Mouse (Mus musculus) intestine, postnatal 0 days (tissue): ENCODE results near the gene Angel2. TPM values are rescaled to one million over a fixed set of nuclear protein-coding genes. Genes with fewer than 3 reads are reported as not detected.

Source experiments
- ATAC-seq: fragments of 200-750 bp; cut with Nextera tagmentation; 2 replicates; pipeline ENCODE4 v1.8.0; 2017; ENCODE audit warnings: mild to moderate bottlenecking, moderate TSS enrichment, moderate library complexity
- H3K27ac ChIP-seq: fragments of 300-500 bp; sonication (generic); 2 replicates; pipeline ENCODE4 v1.5.1; 2014; ENCODE audit warnings: mild to moderate bottlenecking, low read depth, low read length, moderate library complexity
- H3K27me3 ChIP-seq: fragments of 300-500 bp; sonication (generic); replicated peaks from 2 replicates; pipeline ENCODE4 v1.6.1; 2014; ENCODE audit warnings: low read length, mixed read lengths; ENCODE audit not compliant: control insufficient read depth, insufficient read depth
- H3K36me3 ChIP-seq: fragments of 300-500 bp; sonication (generic); 2 replicates; pipeline ENCODE4 v1.6.1; 2014; ENCODE audit warnings: mild to moderate bottlenecking, moderate library complexity; ENCODE audit not compliant: control insufficient read depth, insufficient read depth
- H3K4me1 ChIP-seq: fragments of 300-500 bp; sonication (generic); replicated peaks from 2 replicates; pipeline ENCODE4 v1.6.1; 2014; ENCODE audit warnings: antibody characterized with exemption, low read length, mixed read lengths; ENCODE audit not compliant: control insufficient read depth, insufficient read depth
- H3K4me2 ChIP-seq: fragments of 300-500 bp; sonication (generic); replicated peaks from 2 replicates; pipeline ENCODE4 v1.6.1; 2014; ENCODE audit warnings: low read depth, mild to moderate bottlenecking, moderate library complexity
- H3K4me3 ChIP-seq: fragments of 300-500 bp; sonication (generic); 2 replicates; pipeline ENCODE4 v1.5.1; 2014; ENCODE audit warnings: low read depth, low read length
- H3K9ac ChIP-seq: fragments of 300-500 bp; sonication (generic); 2 replicates; pipeline ENCODE4 v1.6.1; 2014; ENCODE audit warnings: mild to moderate bottlenecking, low read depth, low read length
- H3K9me3 ChIP-seq: fragments of 300-500 bp; sonication (generic); 2 replicates; pipeline ENCODE4 v1.6.1; 2016; ENCODE audit warnings: mixed run types; ENCODE audit not compliant: control insufficient read depth
- CTCF ChIP-seq: sonication (generic); IDR thresholded peaks from 2 replicates; pipeline ENCODE4 v1.5.1; 2016; ENCODE audit warnings: low read depth, mild to moderate bottlenecking, control low read depth, antibody characterized with exemption, moderate library complexity
- WGBS: fragments of 180-500 bp; shearing (Covaris S2); extraction: QIAGEN DNeasy Blood & Tissue Kit; methylation state at CpG from one replicate; pipeline ENCODE4 v1.1.7; 2014; 5-methylcytosine and 5-hydroxymethylcytosine counted together
- polyA plus RNA-seq: library from polyadenylated mRNA; unstranded; fragments of >200 nt; fragmentation: Nextera tagmentation; extraction: Ambion mirVana; gene quantifications from 2 replicates; pipeline ENCODE4 v1.2.1, GENCODE M21; 2015

Gene Angel2
- polyA plus RNA-seq, 1 experiment from 2014 or later = 23.2 TPM

DNA sequence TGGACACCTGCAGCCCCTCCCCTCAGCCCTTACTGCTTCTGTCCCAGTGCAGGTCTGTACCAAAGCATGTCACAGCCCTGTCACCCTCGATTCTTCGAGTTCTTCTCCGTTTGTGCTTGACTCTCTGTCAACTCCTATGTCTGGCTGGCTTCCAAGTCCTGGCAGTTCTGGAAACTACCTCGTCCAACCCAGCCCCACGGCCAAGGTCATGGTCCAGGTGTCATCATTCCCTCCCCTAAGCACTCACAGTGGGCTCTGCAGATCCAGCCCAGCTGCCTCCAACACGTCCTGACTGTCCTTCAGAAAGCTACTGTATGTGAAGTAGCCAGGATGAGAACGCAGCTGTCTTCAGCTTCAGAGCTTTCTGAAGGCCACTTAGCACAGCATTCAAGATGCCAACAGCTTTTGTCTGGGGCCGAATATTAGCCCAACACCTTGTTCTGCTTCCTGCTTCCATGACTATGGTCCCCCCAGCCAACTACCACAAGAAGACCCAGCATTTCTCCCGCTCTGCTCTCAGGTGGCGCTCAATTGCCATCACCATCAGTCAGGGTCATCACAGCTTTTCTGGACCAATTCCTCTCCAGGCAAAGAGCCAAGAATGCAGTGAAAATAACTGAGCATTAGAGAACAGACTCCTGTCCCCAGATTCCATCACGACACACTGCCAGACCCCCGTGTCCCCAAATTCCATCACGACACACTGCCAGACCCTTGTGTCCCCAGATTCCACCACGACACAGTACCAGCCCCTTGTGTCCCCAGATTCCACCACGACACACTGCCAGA, 40.3 kb downstream of the Angel2 start:
- H3K4me1 ChIP-seq = no peaks in the 10 kb centered on the region
- no peak overlapping the region for H3K4me2 ChIP-seq
- ATAC-seq = no peak
- no peak overlapping the region for H3K27ac ChIP-seq
- no peaks in the 10 kb centered on the region for H3K27me3 ChIP-seq
- H3K4me3 ChIP-seq = no peak overlapping the region
- no peak overlapping the region for H3K9ac ChIP-seq
- no peaks in the 10 kb centered on the region for H3K9me3 ChIP-seq
- TF ChIP-seq CTCF = no peak
- H3K36me3 ChIP-seq = no peaks in the 10 kb centered on the region
- 70% methylated on average over 15 of the region's 15 CpGs for WGBS

DNA sequence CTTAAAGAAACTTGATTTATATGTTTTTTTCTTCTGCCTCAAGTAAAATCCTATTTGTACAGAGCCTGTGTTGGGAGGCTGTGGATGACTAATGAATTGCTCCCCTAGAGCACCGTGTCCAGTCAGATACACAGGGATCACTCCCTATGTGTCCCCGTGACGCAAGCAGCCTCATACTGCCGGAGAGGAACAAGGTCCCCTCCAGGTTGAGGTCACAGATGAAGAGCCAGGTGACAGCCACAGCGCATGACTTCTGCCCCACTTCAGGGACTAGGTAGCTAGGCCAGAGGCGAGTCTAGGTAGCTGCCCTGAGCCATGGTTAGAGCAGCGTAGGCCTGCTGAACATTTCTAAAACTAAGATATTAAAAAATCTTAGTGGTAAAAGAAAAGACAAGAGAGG, 43.1 kb downstream of the Angel2 start:
- no peak overlapping the region for H3K9ac ChIP-seq
- 83% methylated on average over 7 of the region's 7 CpGs for WGBS
- H3K4me1 ChIP-seq = no peaks in the 10 kb centered on the region
- H3K4me3 ChIP-seq = no peak overlapping the region
- H3K27me3 ChIP-seq = no peaks in the 10 kb centered on the region
- ATAC-seq = no peak
- no peak overlapping the region for H3K27ac ChIP-seq
- H3K36me3 ChIP-seq = no peaks in the 10 kb centered on the region
- H3K4me2 ChIP-seq = no peak overlapping the region
- TF ChIP-seq CTCF = no peak
- H3K9me3 ChIP-seq = no peaks in the 10 kb centered on the region

DNA sequence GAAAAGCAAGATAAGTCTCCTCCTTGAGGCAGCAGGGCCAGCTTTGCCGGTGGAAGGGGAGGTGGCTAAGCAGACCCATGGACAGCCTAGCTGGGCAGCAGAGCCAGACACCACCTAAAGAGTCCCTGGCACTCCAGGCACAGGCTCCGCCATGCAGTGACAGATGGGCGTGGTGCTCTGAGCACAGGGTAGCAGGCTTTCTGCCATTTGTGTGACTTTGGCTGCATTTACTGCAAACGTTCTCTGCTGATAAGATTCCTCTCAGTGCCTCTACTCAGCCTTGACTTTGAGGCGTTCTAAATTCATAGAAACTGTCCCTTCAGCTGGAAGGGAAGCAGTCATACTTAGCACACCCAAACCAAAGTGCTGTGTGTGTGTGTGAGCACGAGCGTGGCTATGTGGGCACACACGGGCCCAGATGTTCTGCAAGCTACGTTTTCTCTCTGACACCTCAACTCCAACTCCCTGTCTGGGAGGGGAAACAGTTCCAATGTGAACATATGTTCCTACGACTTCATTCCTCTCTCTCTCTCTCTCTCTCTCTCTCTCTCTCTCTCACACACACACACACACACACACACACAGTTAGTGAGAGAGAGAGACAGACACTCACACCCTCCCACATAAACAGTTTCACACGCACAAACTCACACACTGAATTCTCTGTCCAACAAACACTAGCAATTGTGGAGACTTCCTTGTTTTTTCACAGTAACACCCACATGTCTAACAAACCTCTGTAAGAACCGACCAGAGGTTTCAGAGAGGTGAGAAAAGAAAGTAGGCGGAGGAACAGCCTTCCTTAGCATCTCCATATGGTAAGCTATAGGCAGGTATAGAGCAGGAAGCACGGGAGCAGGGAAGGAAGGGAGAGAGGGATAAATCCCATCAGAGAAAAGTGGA, 47.0 kb downstream of the Angel2 start:
- no peak overlapping the region for H3K4me3 ChIP-seq
- no peaks in the 10 kb centered on the region for H3K9me3 ChIP-seq
- H3K27ac ChIP-seq = no peak overlapping the region
- H3K4me2 ChIP-seq = no peak overlapping the region
- TF ChIP-seq CTCF = no peak
- 0 out of 2 replicates have a peak, but pooled peaks cover 1% of the 10 kb centered on the region for H3K4me1 ChIP-seq
- H3K9ac ChIP-seq = no peak overlapping the region
- H3K27me3 ChIP-seq = no peaks in the 10 kb centered on the region; the same call in 1 of the 2 replicates
- ATAC-seq = no peak
- 73% methylated on average over 14 of the region's 14 CpGs for WGBS
- no peaks in the 10 kb centered on the region for H3K36me3 ChIP-seq

DNA sequence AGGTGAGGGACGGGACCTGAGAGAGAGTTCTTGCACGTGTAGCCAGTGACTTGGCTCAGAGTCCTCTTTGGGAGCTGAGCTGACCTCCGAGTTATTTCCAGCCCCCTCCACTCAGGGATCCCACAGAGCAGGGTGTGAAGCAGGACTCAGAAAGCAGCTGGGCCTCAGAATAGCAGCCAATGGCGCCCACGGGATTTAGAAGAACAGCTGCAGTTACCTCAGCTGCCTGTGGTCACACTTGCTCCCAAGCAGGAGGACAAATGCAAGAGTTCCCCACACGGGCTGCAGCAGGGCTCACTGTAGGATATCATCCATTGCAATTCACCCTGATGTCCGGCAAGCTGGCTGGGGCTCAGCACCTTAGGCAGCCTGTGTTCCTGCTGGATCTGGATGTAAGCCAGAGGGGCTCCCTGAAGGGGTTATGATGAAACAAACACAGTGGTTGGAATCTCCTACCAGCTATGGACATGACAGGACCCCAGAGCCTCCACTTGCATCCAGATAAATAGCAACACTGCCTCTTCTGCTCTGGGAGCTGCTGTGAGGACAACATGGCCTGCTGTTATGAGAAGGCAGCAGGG, 47.8 kb downstream of the Angel2 start:
- Histone ChIP-seq H3K27me3 (no peaks in the 10 kb centered on the region; the same call in 1 of the 2 replicates), H3K4me1 (0 out of 2 replicates have a peak, but pooled peaks cover 5% of the 10 kb centered on the region), H3K4me3 (no peak overlapping the region), H3K9ac (no peak overlapping the region), H3K9me3 (no peaks in the 10 kb centered on the region), H3K36me3 (no peaks in the 10 kb centered on the region), H3K4me2 (no peak overlapping the region), H3K27ac (no peak overlapping the region)
- no peak for ATAC-seq
- WGBS = 76% methylated on average over 7 of the region's 7 CpGs
- no peak for TF ChIP-seq CTCF

DNA sequence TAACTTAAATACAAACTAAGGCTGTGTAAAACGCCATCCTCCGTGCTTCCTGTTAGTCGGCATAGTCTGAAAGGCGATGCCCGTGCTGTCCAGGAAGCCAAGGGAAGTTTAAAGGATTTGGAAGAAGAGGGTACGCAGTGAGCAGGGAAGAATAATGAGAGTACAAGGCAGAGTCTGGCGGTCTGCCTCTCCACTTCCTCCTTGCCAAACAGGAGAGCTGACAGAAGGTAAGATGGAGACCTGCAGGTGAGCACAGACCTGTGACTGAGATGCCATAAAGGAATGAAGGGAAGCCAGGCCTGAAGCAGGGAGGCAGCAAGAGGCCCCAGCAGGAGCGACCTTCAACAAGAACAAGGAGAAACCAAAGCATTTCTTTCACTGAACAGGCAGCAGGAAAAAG, 49.3 kb downstream of the Angel2 start:
- Histone ChIP-seq H3K4me1 (peaks cover 16% of the 10 kb centered on the region; the same call in 1 of the 2 replicates), H3K27ac (no peak overlapping the region), H3K36me3 (no peaks in the 10 kb centered on the region), H3K9me3 (no peaks in the 10 kb centered on the region), H3K4me2 (no peak overlapping the region), H3K9ac (no peak overlapping the region), H3K27me3 (peaks cover 4% of the 10 kb centered on the region), H3K4me3 (no peak overlapping the region)
- WGBS = 86% methylated on average over 8 of the region's 8 CpGs
- no peak for TF ChIP-seq CTCF
- no peak for ATAC-seq

DNA sequence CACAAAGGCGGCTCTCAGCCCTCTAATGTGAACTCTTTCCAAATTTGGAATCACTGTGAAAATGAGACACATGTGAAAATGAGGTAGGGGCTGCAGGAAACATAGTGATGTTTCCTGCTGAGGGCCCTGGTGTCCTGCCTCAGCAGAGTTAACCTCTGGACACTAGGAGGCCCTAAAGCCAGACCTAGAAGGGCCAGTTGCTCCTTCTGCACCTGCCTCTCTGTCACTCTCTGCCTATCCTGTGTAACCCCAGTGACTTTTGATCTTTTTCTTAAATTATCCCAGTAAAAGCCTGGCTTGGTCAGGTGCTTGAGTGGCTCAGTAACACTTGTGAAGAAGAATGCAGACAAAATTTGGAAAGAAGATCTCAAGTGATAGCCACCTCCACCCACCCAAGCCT, 49.9 kb downstream of the Angel2 start:
- Histone ChIP-seq H3K4me3 (no peak overlapping the region), H3K27me3 (peaks cover 4% of the 10 kb centered on the region), H3K4me2 (no peak overlapping the region), H3K9ac (no peak overlapping the region), H3K4me1 (peaks cover 16% of the 10 kb centered on the region; the same call in 1 of the 2 replicates), H3K9me3 (no peaks in the 10 kb centered on the region), H3K27ac (no peak overlapping the region), H3K36me3 (no peaks in the 10 kb centered on the region)
- no peak for ATAC-seq
- WGBS = 59% methylated on average over 1 of the region's 1 CpGs
- TF ChIP-seq CTCF = no peak
